Mouse (Mus musculus): Measurements from ENCODE around the gene Adgre4. TPM values are rescaled to one million over a fixed set of nuclear protein-coding genes. Genes with fewer than 3 reads are reported as not detected.
A peak's percentile ranks its signal among the peaks of the same experiment; 100 is the strongest.
"Not testable (repeated sequence)": the region's sequence is repeated elsewhere in the genome, so short reads cannot be mapped to it uniquely, and the experiment has no call there.

The Adgre4 gene
- under 1 TPM; 0.26 to 0.93 TPM for total RNA-seq (2021)
- long read RNA-seq, experiment 1, partial matches to known transcripts, result 1 of 1 reads
- long read RNA-seq, experiment 1, other reads (novel, unspliced or antisense), result 0 of 1 reads
- long read RNA-seq, experiment 2, result 0 reads

DNA sequence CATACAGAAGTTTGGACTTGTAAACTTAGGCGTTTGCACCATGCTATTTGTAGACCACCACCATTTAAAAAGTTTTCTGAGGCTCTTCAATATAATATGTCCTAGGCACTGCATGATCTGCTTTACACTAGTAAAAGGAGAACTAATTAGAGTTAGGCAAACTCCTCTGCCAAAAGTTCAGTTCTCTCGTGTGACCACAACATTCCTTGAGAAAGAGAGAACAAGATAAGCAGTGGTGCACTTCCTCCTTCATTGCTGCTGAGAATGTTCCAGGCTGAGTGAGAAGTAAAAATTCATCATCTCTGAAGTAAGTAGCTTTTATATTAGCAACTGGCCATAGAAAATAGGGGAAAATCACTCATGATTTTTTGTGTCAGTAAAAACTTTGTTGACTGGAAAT, at the start of gene Adgre4:
Gene Adgre4, plus strand, starts transcription at position 199 of the 400 bp plus-strand sequence.
- DNase-seq, result no peak

DNA sequence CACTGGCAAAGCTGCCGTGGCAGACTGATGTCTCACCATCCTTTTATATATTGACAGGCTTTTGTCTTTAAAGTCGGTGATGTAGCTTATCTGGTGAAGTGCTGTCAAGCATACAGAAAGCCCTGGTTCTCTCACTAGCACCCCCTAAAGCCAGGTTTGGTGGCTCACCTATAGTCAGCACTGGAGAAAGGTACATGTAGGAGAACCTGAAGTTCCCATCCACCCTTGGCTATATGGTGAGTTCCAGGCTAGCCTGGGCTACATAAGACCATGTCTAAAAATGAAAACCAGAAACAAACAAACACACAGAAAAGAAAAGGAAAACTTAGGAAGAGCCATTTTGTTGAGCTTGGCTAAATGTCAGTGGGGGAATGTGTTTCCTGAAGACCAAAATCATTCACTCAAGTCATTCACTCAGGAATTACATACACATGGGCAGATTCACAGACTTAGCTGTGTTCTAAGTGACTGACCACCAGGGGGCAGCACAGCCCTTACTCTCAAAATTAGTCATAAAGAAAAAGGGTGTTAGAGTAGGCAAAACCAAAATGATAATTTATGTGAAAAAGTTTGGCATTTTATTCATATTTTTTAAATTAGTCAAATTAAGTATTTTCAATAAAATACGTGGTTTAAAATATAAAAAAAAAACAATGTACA, 47.5 kb upstream of the Adgre4 start:
- peak; percentile 82 to 87 for DNase-seq

DNA sequence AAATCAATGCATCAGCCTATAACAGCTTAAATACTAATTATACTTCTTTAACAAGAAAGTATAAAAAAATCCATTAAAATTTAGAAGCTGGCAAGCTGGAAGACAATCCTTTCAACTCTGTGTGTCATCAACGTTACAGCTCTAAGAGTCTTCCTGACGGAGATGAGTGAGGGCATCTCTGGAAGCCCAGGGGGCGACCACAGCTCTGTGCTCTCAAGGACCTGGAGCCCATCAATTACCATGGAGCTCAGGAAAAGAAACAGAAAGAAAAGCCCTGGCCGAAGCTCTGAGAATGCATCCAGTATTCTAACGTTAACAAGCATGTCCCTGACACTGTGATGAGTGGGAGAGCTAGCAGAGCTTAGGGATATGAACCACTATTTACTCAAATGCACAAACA, 46.9 kb upstream of the Adgre4 start:
- DNase-seq, result no peak

DNA sequence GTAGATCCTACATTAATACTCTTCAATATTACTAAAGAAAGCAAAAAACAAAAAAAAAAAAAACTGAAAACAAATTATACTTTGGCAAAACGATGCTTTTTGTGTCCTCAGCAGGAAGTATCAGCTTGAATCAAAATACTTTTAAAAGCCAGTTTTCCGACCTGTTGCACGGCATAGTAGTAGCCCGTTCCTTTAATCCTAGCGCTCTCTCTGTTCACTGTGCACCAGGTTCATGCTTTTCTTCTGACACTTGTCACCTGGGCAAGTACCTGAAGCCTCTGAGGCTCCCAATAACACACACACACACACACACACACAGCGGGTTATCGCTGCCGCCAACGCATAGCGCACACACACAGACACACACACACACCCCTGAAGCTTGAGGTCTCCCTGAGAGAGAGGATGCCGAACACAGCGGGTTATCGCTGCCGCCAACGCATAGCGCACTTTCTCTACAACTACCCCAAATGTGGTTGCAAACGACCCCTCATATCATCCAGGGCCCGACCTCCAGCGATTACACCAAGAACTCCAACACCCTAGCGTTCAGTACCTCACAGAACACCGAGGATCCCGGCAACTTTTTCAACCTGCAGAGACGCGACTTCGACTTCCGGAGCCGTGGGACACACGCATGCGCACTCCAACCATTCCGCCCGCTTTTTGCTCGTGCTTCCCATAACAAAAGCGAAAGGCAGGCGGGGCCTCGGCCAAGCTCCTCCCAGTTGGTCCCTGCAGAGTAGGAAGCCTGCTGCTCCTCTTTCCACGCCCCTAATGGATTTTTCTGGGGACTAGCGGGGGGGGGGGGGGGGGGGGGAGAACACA, 37.6 kb upstream of the Adgre4 start, which contains the start of gene Pot1b:
Gene Pot1b, minus strand, starts transcription at position 645 of the 828 bp plus-strand sequence.
- peak; percentile 98 to 99 for DNase-seq

DNA sequence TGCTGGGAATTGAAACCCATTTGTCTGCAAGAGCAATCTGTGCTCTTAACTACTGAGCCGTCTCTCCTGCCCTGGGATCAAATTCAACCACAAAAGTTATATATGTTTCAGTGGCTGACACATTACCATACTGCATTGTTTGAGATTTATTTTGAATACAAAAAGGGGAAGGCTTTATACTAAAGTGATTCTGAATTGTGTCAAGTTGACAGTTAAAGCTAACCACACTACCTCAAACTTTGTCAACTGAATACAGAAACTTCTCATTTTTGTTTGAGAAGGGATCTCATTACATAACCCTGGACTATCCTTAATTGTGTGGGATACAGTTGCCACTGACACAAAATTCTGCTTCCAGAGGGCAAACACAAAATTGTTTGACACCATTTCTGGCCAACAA, 28.5 kb upstream of the Adgre4 start:
- no peak for DNase-seq

DNA sequence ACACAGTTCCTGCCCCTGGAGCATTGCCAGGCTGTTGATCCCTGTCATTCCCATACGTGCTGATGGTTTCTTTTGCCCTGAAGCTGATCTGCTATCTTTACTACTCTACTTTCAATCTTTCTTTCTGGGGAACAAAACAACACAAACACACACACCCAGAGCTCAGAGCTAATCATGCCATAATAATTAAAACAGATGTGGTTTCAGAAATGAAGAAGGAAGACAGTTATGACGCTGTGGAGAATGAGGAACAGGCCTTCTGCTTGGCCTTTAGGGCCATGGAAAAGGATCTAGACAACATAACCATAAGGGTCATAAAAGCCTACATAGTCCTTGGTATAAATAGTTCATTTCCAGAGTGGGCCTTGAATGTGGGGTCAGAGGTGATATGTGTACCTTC, 27.5 kb upstream of the Adgre4 start:
- DNase-seq, result no peak

DNA sequence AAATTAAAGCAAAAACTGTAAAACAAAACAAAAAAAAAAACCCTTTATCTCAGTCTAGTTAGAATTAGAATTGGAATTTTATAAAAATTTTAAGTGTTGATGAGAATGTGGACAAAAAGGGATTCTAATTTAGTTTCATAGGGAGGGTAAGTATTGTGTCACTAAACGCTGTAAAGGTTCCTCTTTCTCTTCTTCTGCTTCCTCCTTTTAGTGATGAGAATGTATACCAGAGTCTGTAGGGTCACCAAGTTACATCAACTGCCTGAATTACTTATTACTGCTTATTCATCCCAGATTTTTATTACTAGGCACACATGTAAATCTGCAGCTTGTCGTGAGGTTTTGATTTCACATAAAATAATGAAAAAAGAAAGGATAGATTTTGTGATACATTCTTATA, 23.6 kb upstream of the Adgre4 start:
- DNase-seq, result no peak

DNA sequence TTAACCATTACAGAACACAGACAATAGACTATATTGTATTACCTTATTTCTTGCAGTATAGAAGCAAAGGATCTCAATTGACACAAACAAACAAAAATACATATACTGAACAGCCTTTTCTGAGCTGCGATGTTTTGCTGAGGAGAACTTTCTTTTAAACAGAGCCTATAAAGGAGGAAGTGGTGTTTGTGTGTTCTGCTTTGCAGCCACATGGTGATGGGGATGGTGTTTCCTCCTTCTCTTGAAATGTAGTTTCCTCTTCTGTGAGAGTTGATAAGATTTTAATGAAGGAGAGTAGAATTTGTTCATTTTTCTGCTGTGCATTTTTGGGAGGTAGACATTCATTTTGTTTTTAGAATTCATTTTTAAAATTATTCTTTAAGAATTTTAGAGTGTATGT, 13.1 kb upstream of the Adgre4 start:
- DNase-seq, result no peak

DNA sequence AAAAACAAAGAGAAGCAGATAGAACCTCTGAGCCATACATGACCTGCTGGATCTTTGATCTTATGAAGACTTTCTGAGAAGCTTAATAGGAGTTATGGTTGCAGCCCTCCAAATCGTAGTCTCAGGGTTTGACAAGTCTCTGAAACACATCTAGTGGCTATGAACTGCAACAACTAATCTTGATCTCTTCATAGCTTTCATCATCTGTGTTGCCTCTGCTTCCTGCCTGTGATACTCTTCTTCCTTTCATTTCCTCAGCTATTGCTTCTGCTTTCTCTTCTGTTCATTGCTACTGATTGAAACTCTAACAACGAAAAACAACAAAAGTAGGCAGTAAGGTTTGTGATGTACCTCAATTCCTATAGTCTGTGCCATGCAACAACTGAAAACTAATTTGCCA, 1.4 kb downstream of the Adgre4 start:
- no peak for DNase-seq

DNA sequence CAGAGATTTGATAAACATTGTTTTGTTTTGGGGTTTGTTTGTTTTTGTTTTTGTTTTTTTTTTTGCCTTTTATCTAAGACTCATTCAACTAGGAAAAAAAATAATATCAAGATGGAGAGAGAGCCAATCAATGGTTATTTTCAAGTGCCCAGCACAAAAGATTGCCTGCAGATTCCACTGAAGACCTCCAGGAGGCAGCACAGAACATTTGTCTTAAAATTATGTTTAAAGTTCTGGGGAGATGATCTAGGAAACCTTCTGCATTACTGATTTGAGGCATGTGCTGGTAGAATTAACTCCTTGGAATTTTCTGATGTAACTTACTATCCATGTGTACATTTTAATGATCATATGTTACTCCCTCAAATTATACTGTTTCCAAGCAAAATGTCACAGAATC, 63.9 kb downstream of the Adgre4 start:
- DNase-seq, result no peak

DNA sequence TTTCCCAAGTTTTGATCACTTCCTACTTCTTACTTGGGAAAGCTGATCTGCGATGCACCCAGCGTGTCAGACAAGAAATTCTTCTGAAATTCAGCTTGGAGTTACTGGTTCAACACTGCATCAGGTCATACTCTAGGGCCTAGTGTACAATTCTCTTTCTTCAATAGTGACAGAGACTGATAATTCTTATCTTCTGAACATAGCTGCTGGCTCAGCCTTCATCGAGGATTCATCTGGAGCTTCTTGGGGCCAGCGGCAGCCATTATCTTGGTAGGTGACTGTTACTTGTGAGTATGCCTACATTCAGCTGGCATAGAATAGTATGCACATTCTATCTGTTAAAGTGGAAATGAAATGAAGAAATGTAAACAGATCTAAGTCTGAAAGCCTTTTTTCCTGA, 67.1 kb downstream of the Adgre4 start:
- no peak for DNase-seq

DNA sequence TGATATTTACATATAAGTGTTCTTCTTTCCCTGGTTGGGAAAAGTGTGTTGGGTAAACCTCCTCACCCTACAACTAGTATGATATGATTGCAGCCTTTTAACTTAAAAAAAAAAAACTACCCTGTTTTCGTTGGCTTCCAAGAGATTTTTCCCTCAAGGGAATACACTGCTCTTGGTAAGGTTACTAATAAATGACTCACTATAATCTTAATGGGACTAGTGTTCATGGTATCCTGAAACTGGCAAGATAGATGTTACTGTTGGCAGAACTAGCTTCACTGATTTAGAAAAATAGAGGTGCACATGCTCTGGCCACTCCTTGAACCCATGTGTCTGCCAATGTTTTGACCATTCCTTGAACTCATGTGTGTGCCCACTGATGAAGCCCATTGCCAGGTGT, 71.8 kb downstream of the Adgre4 start:
- no peak for DNase-seq

DNA sequence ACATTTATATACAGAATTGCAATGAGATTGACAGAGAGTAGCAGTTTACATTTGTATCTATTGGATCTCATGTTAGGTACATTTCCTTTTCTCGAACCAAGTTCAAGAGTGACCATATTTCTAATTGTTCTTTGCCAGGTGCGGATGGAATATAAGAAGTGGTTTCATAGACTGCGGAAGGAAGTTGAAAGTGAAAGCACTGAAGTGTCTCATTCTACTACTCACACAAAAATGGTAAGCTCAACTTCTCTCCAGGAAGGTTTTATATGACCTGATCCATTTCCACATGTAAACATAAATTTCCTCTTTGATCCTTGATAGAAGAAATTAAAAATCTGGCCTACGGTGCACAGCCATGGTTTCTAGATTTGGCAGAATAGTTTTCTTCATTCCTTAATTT, 93.3 kb downstream of the Adgre4 start:
- no peak for DNase-seq

DNA sequence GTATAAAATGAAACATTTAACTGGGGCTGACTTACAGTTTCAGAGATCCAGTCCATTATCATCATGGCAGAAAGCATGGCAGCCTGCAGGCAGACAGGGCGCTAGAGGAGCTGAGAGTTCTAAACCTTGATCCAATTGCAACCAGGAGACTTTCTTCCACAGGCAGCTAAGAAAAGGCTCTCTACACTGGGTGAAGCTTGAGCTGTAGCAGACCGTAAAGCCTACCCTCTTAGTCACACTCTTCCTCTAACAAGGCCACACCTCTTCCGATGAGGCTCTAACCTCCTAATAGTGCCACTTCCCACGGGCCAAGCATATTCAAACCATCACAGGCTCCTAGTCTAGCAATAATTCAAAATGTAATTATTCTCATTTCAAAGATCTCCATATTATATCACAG, 127.4 kb downstream of the Adgre4 start:
- no peak for DNase-seq

DNA sequence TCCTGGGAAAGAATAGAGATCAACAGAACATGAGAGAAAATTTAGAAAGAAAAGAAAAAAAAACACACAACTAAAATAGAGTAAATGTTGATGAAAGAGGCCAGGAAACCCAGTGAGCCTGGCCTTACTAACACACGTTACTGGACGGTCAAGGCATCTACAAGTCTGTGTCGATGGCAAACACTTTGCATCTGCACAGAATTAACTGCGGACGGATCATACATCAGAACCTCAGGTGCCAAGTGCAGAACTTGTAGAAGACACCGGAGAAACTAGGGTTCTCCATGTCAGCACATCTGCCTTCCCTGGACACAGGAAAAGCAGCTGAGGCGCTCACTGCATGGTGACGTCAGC, 128.5 kb downstream of the Adgre4 start:
- DNase-seq, result not testable (repeated sequence)

DNA sequence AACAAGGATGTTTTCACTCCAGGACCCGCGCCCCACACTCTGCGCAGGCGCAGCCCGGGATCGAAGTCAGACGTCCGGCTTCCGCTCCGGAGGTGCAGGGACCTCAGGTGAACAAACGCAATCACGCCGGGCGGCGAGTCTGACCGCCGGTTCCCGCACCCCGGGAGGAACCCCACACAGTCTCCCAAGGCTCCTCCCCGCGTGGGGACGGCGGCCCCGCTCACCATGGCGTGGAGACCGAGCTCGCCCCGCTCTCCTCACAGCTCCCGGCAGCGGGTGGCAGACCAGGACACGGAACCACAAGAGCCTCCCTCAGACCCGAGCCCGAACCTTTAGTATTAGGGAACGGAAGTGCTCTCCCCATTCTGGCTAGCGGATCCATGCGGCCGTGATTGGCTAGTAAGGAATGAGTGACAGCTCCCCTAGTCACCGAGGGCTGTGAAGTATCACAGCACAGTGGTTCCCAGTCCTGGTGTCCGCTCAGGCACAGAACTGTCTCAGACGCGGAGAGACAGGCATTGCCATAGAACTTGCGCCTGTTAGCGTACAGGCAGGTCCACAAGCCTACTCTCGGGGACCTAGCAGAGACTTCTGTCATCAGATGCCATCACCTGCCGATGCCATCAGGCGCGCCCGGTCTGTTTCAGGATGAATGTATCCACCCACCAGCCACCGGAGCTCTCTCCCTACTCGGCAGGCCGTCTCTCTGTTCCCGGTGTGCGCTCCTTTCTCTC, 129.0 kb downstream of the Adgre4 start, which contains the start of gene Zfp119a:
Gene Zfp119a, minus strand, starts transcription at position 295 of the 734 bp plus-strand sequence.
- DNase-seq, result peak; percentile 81 to 83

DNA sequence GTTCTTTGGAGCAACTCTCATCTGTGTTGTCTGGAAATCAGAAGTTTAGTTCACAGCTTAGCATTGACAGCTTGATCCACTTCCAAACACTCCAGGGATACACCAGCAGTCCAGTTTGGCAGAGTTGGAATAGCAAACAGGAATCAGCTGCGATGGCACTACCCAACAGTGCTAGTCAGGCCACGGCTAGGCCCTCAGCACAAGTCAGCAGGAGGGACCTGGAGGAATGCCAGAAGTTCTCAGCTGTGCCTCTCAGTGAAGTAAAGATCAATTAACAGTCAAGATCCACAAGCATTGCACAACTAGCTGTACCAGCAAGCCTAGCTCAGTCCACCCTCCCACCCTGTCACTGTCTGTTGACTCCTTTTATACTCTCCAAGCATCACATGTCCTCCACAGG, 133.8 kb downstream of the Adgre4 start:
- peak in 1 of 2 experiments; percentile 3 for DNase-seq

DNA sequence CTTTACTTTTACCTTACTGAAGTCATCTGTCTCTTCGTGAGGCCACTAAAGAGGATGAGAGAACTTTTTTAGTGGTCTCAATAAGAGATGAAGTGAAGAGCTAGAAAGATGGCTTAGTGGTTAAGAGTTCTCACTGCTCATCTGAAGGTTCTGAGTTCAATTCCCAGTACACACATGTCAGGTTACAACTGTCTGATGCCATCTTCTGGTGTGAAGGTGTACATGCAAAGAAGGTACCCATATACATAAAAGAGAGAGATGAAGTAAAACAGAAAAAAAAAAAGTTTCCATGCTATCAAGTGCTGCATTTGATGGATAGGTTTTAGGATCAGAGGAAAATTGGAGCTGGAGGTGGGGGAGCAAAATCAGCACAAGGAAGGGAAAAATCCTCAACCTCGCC, 135.1 kb downstream of the Adgre4 start:
- no peak for DNase-seq

DNA sequence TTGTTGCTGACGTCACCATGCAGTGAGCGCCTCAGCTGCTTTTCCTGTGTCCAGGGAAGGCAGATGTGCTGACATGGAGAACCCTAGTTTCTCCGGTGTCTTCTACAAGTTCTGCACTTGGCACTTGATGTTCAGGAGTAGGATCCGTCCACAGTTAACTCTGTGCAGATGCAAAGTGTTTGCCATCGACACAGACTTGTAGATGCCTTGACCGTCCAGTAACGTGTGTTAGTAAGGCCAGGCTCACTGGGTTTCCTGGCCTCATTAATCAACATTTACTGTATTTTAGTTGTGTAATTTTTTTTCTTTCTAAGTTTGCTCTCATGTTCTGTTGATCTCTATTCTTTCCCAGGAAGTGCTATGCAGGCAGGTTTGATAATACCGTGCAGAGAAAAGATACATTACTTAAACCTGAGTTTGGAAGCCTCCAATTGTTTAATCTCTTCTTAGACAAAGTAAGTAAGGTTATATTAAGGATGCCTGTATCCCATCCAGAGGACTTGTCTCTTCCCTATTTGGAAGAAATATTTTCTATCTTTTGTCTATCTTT, 142.7 kb downstream of the Adgre4 start:
- peak in 1 of 2 experiments; percentile 2 for DNase-seq

DNA sequence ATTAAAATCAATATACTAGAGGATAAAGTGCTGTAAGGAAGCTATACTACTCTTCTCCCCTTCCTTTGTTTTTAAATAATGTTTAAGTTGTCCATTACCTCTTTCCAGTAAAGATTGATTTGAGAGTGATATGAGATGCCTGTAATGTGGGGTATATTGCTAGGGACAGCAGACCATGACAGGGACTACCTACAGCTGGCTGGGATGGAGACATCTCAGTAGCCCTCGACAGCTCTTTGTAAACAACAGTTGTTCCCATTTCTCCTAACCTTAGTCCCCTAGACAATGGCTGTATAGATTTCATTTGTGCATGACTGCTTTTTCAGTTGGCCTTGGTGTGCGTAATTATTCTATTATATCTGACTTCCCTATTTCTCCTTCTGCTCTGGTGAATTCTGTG, 153.3 kb downstream of the Adgre4 start:
- no peak for DNase-seq
